Mouse (Mus musculus) intestine, embryonic 15.5 days (tissue): Measurements from ENCODE around the gene Kdelr1. TPM values are rescaled to one million over a fixed set of nuclear protein-coding genes. Genes with fewer than 3 reads are reported as not detected.

Experiments used
- ATAC-seq: fragments of 200-750 bp; cut with Nextera tagmentation; 2 replicates; pipeline ENCODE4 v1.8.0; 2017; ENCODE audit warnings: moderate TSS enrichment, moderate library complexity
- H3K27ac ChIP-seq: fragments of 300-500 bp; sonication (generic); 2 replicates; pipeline ENCODE4 v1.5.1; 2015; ENCODE audit warnings: mild to moderate bottlenecking, inconsistent platforms
- H3K27me3 ChIP-seq: fragments of 300-500 bp; sonication (generic); replicated peaks from 2 replicates; pipeline ENCODE4 v1.6.1; 2015; ENCODE audit warnings: inconsistent platforms
- H3K36me3 ChIP-seq: fragments of 300-500 bp; sonication (generic); 2 replicates; pipeline ENCODE4 v1.6.1; 2015; ENCODE audit warnings: inconsistent platforms
- H3K4me1 ChIP-seq: fragments of 300-500 bp; sonication (generic); replicated peaks from 2 replicates; pipeline ENCODE4 v1.6.1; 2015; ENCODE audit warnings: inconsistent platforms
- H3K4me2 ChIP-seq: fragments of 300-500 bp; sonication (generic); replicated peaks from 2 replicates; pipeline ENCODE4 v1.6.1; 2015; ENCODE audit warnings: mild to moderate bottlenecking, inconsistent platforms
- H3K4me3 ChIP-seq: fragments of 300-500 bp; sonication (generic); replicated peaks from 2 replicates; pipeline ENCODE4 v1.5.1; 2015; ENCODE audit warnings: inconsistent platforms
- H3K9ac ChIP-seq: fragments of 300-500 bp; sonication (generic); 2 replicates; pipeline ENCODE4 v1.6.1; 2015; ENCODE audit warnings: inconsistent platforms
- H3K9me3 ChIP-seq: fragments of 300-500 bp; sonication (generic); 2 replicates; pipeline ENCODE4 v1.6.1; 2016; ENCODE audit warnings: inconsistent platforms
- WGBS: fragments of 180-500 bp; shearing (Covaris S2); methylation state at CpG from one replicate; pipeline ENCODE4 v1.1.7; 2015; 5-methylcytosine and 5-hydroxymethylcytosine counted together
- polyA plus RNA-seq: library from polyadenylated mRNA; unstranded; fragments of >200 nt; fragmentation: Nextera tagmentation; extraction: Ambion mirVana; gene quantifications from 2 replicates; pipeline ENCODE4 v1.2.1, GENCODE M21; 2015

The Kdelr1 gene
- polyA plus RNA-seq, 1 experiment from 2014 or later = 70.8 TPM

DNA sequence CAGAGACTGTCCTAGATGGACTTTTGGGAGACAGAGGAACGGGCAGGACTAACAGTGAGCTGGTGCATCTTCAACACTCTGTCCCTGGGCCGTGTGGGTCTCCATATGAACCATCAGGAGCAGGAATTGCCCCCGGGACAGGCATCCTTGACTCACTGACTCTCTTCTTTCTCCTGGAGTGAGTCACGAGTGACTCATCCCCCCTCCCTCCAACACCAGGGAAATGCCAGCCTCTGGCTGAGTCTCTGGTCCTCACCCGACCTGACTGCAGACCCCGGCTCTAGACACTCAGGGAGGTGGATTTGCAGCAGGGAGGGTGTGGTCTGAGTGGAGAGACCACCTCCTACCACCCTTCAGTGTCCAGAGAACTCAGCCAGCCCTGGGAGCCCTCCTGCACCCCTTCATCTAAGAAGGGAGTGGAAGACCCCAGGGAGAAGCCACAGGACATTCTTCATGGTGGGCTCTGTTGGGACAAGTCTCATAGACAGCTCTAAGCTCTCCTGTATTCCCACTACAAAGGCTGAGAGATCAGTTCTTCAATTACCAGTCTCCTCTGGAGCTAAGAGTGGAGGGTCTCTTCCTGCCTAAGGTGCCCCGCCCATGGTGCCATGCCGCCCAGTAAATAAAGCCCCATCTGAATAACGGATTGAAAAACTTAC is 48.1 kb downstream of the Kdelr1 start:
- no peaks in the 10 kb centered on the region; the same call in 1 of the 2 replicates for H3K36me3 ChIP-seq
- H3K4me1 ChIP-seq = peaks cover 66% of the 10 kb centered on the region
- WGBS = 21% methylated on average over 9 of the region's 9 CpGs
- no peak for ATAC-seq
- no peaks in the 10 kb centered on the region for H3K9me3 ChIP-seq
- H3K9ac ChIP-seq = peak overlapping the region; percentile 59
- peak overlapping the region; percentile 40 for H3K4me3 ChIP-seq
- peak overlapping the region; percentile 70 for H3K27ac ChIP-seq
- no peaks in the 10 kb centered on the region for H3K27me3 ChIP-seq
- peak overlapping the region; percentile 77 for H3K4me2 ChIP-seq

DNA sequence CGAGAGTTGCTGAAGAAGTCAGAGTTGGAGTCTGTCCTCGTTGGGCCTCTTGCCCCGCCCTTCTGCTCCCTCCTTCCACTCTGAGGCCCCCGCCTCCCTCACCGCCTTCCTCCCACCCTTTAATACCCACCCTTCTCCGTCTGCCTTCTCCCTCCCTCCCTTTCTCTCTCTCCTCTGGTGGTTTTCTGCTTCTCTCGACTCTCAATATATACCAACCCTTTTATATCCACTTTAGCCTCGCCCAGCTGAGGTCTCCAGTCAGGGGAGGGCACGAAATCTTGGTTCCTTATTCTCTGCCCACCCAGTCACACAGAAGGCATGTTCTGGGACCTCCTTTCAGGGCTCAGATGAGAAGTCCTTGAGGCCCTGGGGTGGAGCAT is 48.7 kb downstream of the Kdelr1 start, which contains the start of gene Emp3:
TSS of gene Emp3 (minus strand) at position 163 of the 380 bp plus-strand sequence.
- Histone ChIP-seq H3K4me3 (peak within 1 kb of the TSS; percentile 40), H3K9ac (peak within 1 kb of the TSS; percentile 59), H3K36me3 (no peaks in the 10 kb centered on the region; the same call in 1 of the 2 replicates), H3K9me3 (no peaks in the 10 kb centered on the region), H3K27ac (peak within 1 kb of the TSS; percentile 91), H3K4me2 (peak within 1 kb of the TSS; percentile 77), H3K27me3 (no peaks in the 10 kb centered on the region), H3K4me1 (peaks cover 62% of the 10 kb centered on the region)
- 13% methylated on average over 9 of the region's 9 CpGs for WGBS
- no peak for ATAC-seq

DNA sequence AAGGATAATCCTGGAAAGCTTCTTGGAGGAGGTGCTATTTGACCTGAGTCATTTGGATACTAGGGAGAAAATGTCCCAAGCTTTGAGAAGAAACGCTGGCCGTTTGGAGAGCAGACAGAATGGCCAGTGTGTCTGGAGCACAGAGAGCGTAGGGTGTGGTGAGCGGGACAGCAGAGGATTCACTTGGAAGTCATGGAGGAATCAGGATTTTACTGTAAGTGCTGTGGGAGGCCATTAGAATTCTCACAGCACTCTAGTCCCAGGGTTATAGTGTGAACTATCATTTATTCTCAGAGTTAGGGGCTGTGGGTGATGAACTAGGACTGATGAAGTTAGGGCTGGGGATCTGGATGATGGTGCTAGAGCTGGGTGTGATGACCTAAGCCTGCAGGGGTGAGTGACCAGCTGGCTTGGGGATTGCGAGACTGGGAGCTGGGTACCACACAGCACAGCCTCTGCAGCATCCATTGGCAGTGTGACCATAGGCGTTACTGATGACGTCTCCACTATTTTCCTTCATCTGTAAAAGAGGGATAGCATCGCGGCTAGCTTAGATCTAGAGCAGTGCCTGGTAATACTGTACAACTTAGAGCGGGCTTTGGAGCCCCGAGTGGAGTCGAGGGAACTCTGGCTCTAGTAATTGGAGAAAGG is 49.5 kb downstream of the Kdelr1 start:
- no peak for ATAC-seq
- H3K36me3 ChIP-seq = no peaks in the 10 kb centered on the region; the same call in 1 of the 2 replicates
- H3K9me3 ChIP-seq = no peaks in the 10 kb centered on the region
- no peaks in the 10 kb centered on the region for H3K27me3 ChIP-seq
- peaks cover 55% of the 10 kb centered on the region for H3K4me1 ChIP-seq
- WGBS = 81% methylated on average over 12 of the region's 12 CpGs
- H3K9ac ChIP-seq = no peak overlapping the region
- H3K4me2 ChIP-seq = peak overlapping the region; percentile 59; the same call in 1 of the 2 replicates
- no peak overlapping the region for H3K4me3 ChIP-seq
- peak overlapping the region; percentile 91 for H3K27ac ChIP-seq

DNA sequence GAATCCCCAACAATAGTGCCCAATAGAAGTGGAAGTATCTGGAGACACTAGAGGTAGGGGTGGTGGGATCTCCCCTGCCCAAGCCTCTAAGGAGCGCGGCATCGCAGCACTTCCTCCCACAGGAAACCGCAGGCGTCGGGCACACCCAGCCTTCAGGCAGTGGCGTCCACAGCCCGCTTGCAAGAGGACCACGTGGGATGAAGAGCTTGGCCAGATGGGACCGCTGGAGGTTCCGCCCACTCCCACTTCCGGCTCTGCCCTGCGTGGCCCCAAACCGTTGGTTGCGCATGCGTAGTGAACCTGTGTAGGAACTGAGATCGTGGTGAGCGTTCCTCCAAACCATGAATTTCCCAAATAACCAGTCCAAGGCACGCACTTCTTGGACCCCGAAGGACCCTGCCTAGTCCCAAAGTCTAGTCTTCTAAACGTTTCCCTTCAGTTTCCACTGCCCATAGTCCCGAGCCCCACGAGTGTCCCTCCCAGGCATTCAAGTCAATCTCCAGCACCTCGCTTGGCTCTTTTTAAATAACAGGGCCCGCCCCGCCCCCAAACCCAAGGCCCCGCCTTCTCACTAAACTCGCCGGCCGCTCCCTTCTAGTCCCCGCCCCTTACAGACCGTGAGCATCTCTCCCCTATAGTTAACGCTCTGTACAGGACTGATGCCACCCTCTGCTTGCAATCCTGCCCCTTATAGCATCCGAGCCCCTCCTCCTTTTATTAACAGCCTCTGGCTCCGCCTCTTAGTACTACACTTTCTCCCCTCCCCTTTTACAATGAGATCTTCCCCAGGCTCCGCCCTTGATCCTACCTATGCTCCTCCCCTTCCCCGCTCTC is 50.6 kb downstream of the Kdelr1 start:
- ATAC-seq = peak; percentile 92
- Histone ChIP-seq H3K36me3 (no peaks in the 10 kb centered on the region), H3K4me1 (peaks cover 45% of the 10 kb centered on the region), H3K27me3 (no peaks in the 10 kb centered on the region), H3K4me3 (peak overlapping the region; percentile 38), H3K9me3 (no peaks in the 10 kb centered on the region), H3K27ac (peak overlapping the region; percentile 91), H3K4me2 (peak overlapping the region; percentile 59), H3K9ac (0 out of 2 replicates have a peak overlapping the region, but pooled peaks have one; percentile 15)
- WGBS = under 1% methylated on average over 37 of the region's 37 CpGs

DNA sequence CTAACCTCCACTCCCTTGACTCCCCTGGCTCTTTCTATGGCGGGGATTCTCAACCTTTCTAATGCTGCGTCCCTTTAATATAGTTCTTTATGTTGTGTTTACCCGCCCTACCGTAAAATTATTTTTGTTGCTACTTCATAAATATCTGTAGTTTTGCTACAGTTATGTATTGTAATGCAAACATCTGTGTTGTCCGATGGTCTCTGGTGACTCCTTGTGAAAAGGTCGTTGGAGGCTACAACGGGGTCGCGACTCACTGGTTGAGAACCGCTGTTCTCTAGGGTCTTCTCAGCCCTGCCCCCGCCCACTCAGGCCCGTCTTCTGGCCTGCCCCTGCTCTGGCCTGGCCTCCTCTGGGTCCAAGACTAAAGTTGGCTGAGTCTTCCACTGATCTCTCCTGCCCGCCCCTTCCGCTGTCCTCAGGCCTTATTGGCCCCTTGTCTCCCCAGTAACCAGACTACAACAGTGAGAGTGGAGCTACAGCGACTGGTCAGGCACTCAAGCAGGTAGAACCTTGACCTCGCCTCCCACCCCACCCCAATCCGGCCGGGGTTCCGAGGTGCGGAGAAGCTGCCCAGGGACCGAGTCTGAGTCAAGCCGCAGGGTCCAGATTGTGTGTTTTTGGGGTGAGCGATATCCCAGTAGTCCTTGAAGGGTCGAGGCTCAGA is 51.3 kb downstream of the Kdelr1 start, which contains the start of gene Ccdc114:
TSS of gene Ccdc114 (plus strand) at position 311 of the 667 bp plus-strand sequence.
- Histone ChIP-seq H3K4me3 (peak within 1 kb of the TSS; percentile 38), H3K36me3 (no peaks in the 10 kb centered on the region), H3K4me2 (peak within 1 kb of the TSS; percentile 59), H3K27me3 (no peaks in the 10 kb centered on the region), H3K4me1 (peaks cover 43% of the 10 kb centered on the region), H3K9me3 (no peaks in the 10 kb centered on the region), H3K27ac (peak within 1 kb of the TSS; percentile 91), H3K9ac (peak within 1 kb of the TSS; percentile 15)
- 6% methylated on average over 24 of the region's 24 CpGs for WGBS
- peak; percentile 75 for ATAC-seq

DNA sequence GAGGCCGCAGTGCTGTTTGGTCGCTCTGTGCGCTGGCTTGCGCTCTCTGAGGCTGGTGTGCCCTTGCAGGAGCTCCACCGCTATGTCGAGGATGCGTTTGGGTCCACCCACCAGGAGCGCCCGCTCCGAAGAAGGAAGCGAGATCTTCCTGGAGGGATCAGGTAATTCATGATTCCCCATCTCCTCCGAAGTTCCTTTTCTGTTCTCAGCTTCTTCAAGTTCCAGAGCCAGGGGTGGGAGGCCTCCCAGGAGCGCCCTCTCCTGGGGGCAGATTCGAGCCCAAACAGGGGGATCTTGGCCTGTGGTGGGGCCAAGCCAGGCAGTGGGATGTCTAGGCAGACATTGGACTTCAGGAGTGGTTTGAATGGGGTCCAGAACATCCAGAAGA is 51.9 kb downstream of the Kdelr1 start:
- Histone ChIP-seq H3K9me3 (no peaks in the 10 kb centered on the region), H3K4me2 (peak overlapping the region; percentile 59), H3K27me3 (no peaks in the 10 kb centered on the region), H3K4me3 (peak overlapping the region; percentile 38), H3K4me1 (peaks cover 38% of the 10 kb centered on the region), H3K9ac (peak overlapping the region; percentile 15; the same call in 1 of the 2 replicates), H3K27ac (peak overlapping the region; percentile 91), H3K36me3 (no peaks in the 10 kb centered on the region)
- 20% methylated on average over 14 of the region's 14 CpGs for WGBS
- ATAC-seq = no peak

DNA sequence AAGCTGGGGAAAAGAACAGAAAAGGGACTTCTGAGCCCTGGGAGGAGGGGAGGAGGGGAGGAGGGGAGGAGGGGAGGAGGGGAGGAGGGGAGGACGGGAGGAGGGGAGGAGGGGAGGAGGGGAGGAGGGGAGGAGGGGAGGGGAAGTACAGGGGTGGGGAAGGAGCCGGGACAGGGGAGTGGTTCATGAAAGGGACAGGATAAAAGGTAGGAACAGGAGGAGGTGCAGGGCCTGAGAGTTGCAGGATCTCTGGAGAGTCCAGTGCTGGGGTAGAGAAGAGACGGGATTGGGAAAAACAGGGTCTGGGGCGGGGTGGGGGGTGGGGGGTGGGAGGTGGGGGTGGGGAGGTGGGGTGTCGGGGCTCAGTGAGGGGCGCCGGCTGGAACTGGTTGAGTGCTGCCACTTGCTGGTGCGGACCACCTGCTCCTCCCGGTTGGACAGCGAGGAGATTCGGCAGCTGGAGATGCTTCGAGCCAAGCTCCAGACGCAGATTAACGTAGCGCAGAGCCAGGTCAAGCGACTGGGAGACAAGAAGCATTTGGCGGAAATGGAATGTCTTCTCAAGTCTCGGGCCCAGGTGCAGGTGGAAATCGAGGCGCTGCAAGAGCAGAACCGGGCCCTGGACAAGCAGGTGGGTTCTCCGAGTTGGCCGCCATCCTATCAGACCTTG is 56.2 kb downstream of the Kdelr1 start:
- peaks cover 5% of the 10 kb centered on the region; the same call in 1 of the 2 replicates for H3K4me1 ChIP-seq
- H3K27me3 ChIP-seq = no peaks in the 10 kb centered on the region
- H3K4me2 ChIP-seq = no peak overlapping the region
- WGBS = 18% methylated on average over 20 of the region's 23 CpGs
- no peak for ATAC-seq
- H3K27ac ChIP-seq = no peak overlapping the region
- no peaks in the 10 kb centered on the region for H3K36me3 ChIP-seq
- no peak overlapping the region for H3K4me3 ChIP-seq
- H3K9ac ChIP-seq = no peak overlapping the region
- no peaks in the 10 kb centered on the region for H3K9me3 ChIP-seq

DNA sequence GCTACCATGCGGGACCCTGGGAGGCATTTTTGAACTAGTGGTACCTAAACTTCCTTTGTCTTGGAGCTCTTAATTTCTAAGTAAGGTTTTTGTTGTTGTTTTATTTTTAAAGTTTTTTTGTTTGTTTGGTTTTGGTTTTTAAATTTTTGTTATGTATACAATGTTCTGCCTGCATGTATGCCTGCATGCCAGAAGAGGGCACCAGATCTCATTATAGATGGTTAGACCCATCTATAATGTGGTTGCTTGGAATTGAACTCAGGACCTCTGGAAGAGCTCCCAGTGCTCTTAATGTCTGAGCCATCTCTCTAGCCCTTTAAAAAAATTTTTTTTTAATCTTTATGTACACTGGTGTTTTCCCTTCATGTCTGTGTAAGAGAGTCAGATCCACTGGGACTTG is 57.1 kb downstream of the Kdelr1 start:
- ATAC-seq = no peak
- Histone ChIP-seq H3K4me2 (no peak overlapping the region), H3K4me1 (no peaks in the 10 kb centered on the region), H3K4me3 (no peak overlapping the region), H3K9ac (no peak overlapping the region), H3K9me3 (no peaks in the 10 kb centered on the region), H3K27ac (no peak overlapping the region), H3K27me3 (no peaks in the 10 kb centered on the region), H3K36me3 (no peaks in the 10 kb centered on the region)
- 93% methylated on average over 1 of the region's 1 CpGs for WGBS

Other genes with a start within 250 kb of the Kdelr1 start
- 9.8 and 9.9 TPM in 2 replicates for gene Rasip1, start 245.3 kb upstream of the Kdelr1 start, polyA plus RNA-seq
- gene Mamstr, start 232.8 kb upstream of the Kdelr1 start, polyA plus RNA-seq = 5.2 and 7.3 TPM in 2 replicates
- 12.2 and 12.8 TPM in 2 replicates for gene Fut2, start 206.4 kb upstream of the Kdelr1 start, polyA plus RNA-seq
- 0.73 TPM in 2 replicates for gene Ntn5, start 188.8 kb upstream of the Kdelr1 start, polyA plus RNA-seq
- 1.9 and 2.0 TPM in 2 replicates for gene Sec1, start 178.4 kb upstream of the Kdelr1 start, polyA plus RNA-seq
- 5.5 and 6.4 TPM in 2 replicates for gene Car11, start 172.9 kb upstream of the Kdelr1 start, polyA plus RNA-seq
- gene Dbp, start 167.7 kb upstream of the Kdelr1 start, polyA plus RNA-seq = 3.1 and 3.4 TPM in 2 replicates
- gene Rpl18, start 157.3 kb upstream of the Kdelr1 start, polyA plus RNA-seq = 1,110 and 1,134 TPM in 2 replicates
- gene Sphk2, start 154.8 kb upstream of the Kdelr1 start, polyA plus RNA-seq = 38.1 and 41.6 TPM in 2 replicates
- 19.7 and 22.4 TPM in 2 replicates for gene Fam83e, start 151.6 kb upstream of the Kdelr1 start, polyA plus RNA-seq
- 0.49 and 0.74 TPM in 2 replicates for gene Spaca4, start 147.0 kb upstream of the Kdelr1 start, polyA plus RNA-seq
- 0.43 and 0.90 TPM in 2 replicates for gene Lmtk3, start 89.0 kb upstream of the Kdelr1 start, polyA plus RNA-seq
- gene Sult2b1, start 88.1 kb upstream of the Kdelr1 start, polyA plus RNA-seq = 2.8 and 2.9 TPM in 2 replicates
- 89.0 and 92.0 TPM in 2 replicates for gene Cyth2, start 58.2 kb upstream of the Kdelr1 start, polyA plus RNA-seq
- 0.88 and 1.0 TPM in 2 replicates for gene Kcnj14, start 48.0 kb upstream of the Kdelr1 start, polyA plus RNA-seq
- gene Grwd1, start 41.8 kb upstream of the Kdelr1 start, polyA plus RNA-seq = 67.1 and 71.3 TPM in 2 replicates
- 0.49 and 0.51 TPM in 2 replicates for gene Grin2d, start 5.6 kb downstream of the Kdelr1 start, polyA plus RNA-seq
- gene Syngr4, start 23.9 kb downstream of the Kdelr1 start, polyA plus RNA-seq = 0.85 and 1.00 TPM in 2 replicates
- gene Tmem143, start 24.2 kb downstream of the Kdelr1 start, polyA plus RNA-seq = 5.8 and 7.0 TPM in 2 replicates
- 141 and 168 TPM in 2 replicates for gene Emp3, start 48.6 kb downstream of the Kdelr1 start, polyA plus RNA-seq
- 4.3 and 4.5 TPM in 2 replicates for gene Ccdc114, start 51.3 kb downstream of the Kdelr1 start, polyA plus RNA-seq
- gene Abcc6, start 157.5 kb downstream of the Kdelr1 start, polyA plus RNA-seq = 3.2 and 3.3 TPM in 2 replicates
- 80.4 and 84.7 TPM in 2 replicates for gene Nomo1, start 160.9 kb downstream of the Kdelr1 start, polyA plus RNA-seq
- 0.77 and 0.91 TPM in 2 replicates for gene Kcnj11, start 228.0 kb downstream of the Kdelr1 start, polyA plus RNA-seq